Mouse (Mus musculus) C2C12 (cell line): ENCODE results near the gene AA986860.

Source experiments
- CTCF ChIP-seq: IDR thresholded peaks from one replicate; pipeline ENCODE4 v1.5.1; 2011; ENCODE audit not compliant: control insufficient read depth, insufficient read depth, insufficient read length
- MAX ChIP-seq: IDR thresholded peaks from one replicate; pipeline ENCODE4 v1.6.1; 2011; ENCODE audit warnings: mild to moderate bottlenecking, control low read depth
- MYOD1 ChIP-seq: IDR thresholded peaks from one replicate; pipeline ENCODE4 v1.6.1; 2011; ENCODE audit warnings: low read depth; ENCODE audit not compliant: control insufficient read depth, insufficient read length

DNA sequence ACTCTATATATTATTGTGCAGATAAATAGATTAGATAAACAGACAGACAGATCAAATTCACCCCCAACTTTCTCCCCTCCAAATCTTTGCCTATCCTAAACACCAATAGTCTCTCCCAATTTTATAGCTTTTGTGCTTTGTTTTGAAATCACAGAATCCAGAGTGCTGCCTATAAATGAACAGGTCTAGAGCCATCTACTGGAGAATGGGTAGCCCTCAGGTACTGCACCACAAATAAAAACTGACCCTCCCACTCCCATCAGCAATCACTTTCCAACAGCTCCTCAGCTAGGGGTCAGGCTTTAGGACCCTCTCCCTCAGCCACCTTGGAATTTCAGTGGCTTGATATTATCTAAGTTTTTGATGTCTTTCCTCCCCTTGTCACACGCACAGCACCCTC, 44.9 kb downstream of the AA986860 start:
- TF ChIP-seq CTCF (no peak), MAX (no peak), MYOD1 (no peak)
